In the genomic region with DNA sequence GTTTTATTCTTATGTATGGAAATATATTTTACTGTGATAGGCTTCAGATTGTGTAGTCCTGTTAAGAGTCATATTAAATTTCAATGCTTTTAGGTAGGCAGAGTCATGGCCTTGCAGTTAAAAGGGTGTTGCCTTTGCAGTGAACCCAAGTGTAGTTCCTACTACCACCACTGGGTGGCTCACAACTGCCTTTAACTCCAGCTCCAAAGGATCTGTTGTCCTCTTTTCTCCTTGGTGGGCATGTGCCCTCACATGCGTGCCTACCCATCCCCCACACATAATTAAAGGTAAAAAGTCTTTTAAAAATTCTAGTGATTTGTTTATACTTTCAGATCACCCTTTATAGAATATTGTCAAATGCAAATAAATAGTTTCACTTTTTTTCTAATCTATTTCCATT, we compare ENCODE assay signal across 9 mouse cellular contexts. TPM values are rescaled to one million over a fixed set of nuclear protein-coding genes. Genes with fewer than 3 reads are reported as not detected.
DNase-seq lines count a peak whose midpoint lies in the region; ATAC-seq and TF ChIP-seq lines count a peak whose summit lies in the region.
"Had no signal": no experiment of that assay in that cellular context is flagged by ENCODE, and none has a peak within 500 bp of the region (broad histone marks: within the 10 kb centered on the region; RNA-seq: fewer than 3 reads in every experiment).

No protein-coding gene starts in this region.

- ATAC-seq in kidney, postnatal 0 days (replicated peaks; ENCODE audit: low FRiP score, low read depth), result peak; percentile 69; the same call in 1 of the 2 replicates
- no peak for ATAC-seq in liver, embryonic 13.5 days (ENCODE audit: low read depth)
- ATAC-seq in neural tube, embryonic 14.5 days (ENCODE audit: low read depth), result peak; percentile 77

- no peak overlapping the region for H3K4me3 ChIP-seq in kidney, postnatal 0 days (replicated peaks; ENCODE audit: low read depth, low read length)
- no peak overlapping the region for H3K4me3 ChIP-seq in liver, embryonic 13.5 days (replicated peaks)
- no peak overlapping the region for H3K4me3 ChIP-seq in neural tube, embryonic 14.5 days (ENCODE audit: low read depth, low read length)
- H3K4me3 ChIP-seq: embryonic facial prominence, embryonic 15.5 days had no signal

- H3K27me3 ChIP-seq in kidney, postnatal 0 days (ENCODE audit: insufficient read depth, low read length), result no peaks in the 10 kb centered on the region
- no peaks in the 10 kb centered on the region for H3K27me3 ChIP-seq in liver, embryonic 13.5 days
- H3K27me3 ChIP-seq in neural tube, embryonic 14.5 days (ENCODE audit: control insufficient read depth, insufficient read depth, low read length), result no peaks in the 10 kb centered on the region
- H3K27me3 ChIP-seq: embryonic facial prominence, embryonic 15.5 days had no signal

- no peaks in the 10 kb centered on the region for H3K9me3 ChIP-seq in kidney, postnatal 0 days (replicated peaks; ENCODE audit: low read length)
- no peaks in the 10 kb centered on the region for H3K9me3 ChIP-seq in liver, embryonic 13.5 days (replicated peaks)
- H3K9me3 ChIP-seq in neural tube, embryonic 14.5 days (ENCODE audit: control insufficient read depth, low read length), result no peaks in the 10 kb centered on the region
- H3K9me3 ChIP-seq: embryonic facial prominence, embryonic 15.5 days had no signal

- H3K4me1 ChIP-seq in kidney, postnatal 0 days (replicated peaks; ENCODE audit: insufficient read depth, low read length), result no peaks in the 10 kb centered on the region
- no peaks in the 10 kb centered on the region for H3K4me1 ChIP-seq in liver, embryonic 13.5 days (replicated peaks)
- no peaks in the 10 kb centered on the region for H3K4me1 ChIP-seq in neural tube, embryonic 14.5 days (ENCODE audit: control insufficient read depth, insufficient read depth, low read length)
- H3K4me1 ChIP-seq: embryonic facial prominence, embryonic 15.5 days had no signal

- 0% methylated on average over 1 of the region's 1 CpGs for WGBS in kidney, postnatal 0 days
- 6% methylated on average over 1 of the region's 1 CpGs for WGBS in liver, embryonic 13.5 days (ENCODE audit: insufficient replicate concordance)
- 0% methylated on average over 1 of the region's 1 CpGs for WGBS in neural tube, embryonic 14.5 days

- TF ChIP-seq CTCF in kidney, postnatal 0 days (IDR thresholded peaks at IDR 0.05; ENCODE audit: low read depth), result peak; percentile 84

- H3K9ac ChIP-seq in kidney, postnatal 0 days (ENCODE audit: low read depth, low read length), result no peak overlapping the region
- no peak overlapping the region for H3K9ac ChIP-seq in liver, embryonic 13.5 days
- H3K9ac ChIP-seq in neural tube, embryonic 14.5 days (replicated peaks; ENCODE audit: low read depth, low read length), result no peak overlapping the region
- H3K9ac ChIP-seq: embryonic facial prominence, embryonic 15.5 days had no signal

- DNase-seq in A20 (ENCODE audit: low read depth, low spot score), result peak; percentile 73
- peak; percentile 75 for DNase-seq in adrenal gland, adult 2 months
- DNase-seq in embryo, embryonic 10.5 days (ENCODE audit: low spot score), result peak; percentile 87
- DNase-seq in gastrocnemius, postnatal 4 days (ENCODE audit: low spot score in 2 of 2), result peak; percentile 33 to 65
- peak; percentile 80 for DNase-seq in kidney, postnatal 0 days (ENCODE audit: low spot score)
- DNase-seq in liver, embryonic 13.5 days, result peak; percentile 54
- peak; percentile 85 for DNase-seq in testis, postnatal 10 days (ENCODE audit: low spot score)

- H3K27ac ChIP-seq in kidney, postnatal 0 days, result no peak overlapping the region
- H3K27ac ChIP-seq in liver, embryonic 13.5 days, result no peak overlapping the region
- no peak overlapping the region for H3K27ac ChIP-seq in neural tube, embryonic 14.5 days (ENCODE audit: low read depth, low read length)
- H3K27ac ChIP-seq: embryonic facial prominence, embryonic 15.5 days had no signal

- H3K4me2 ChIP-seq in kidney, postnatal 0 days (ENCODE audit: low read length), result no peak overlapping the region
- no peak overlapping the region for H3K4me2 ChIP-seq in liver, embryonic 13.5 days
- no peak overlapping the region for H3K4me2 ChIP-seq in neural tube, embryonic 14.5 days (ENCODE audit: low read depth, low read length)
- H3K4me2 ChIP-seq: embryonic facial prominence, embryonic 15.5 days had no signal

- 0 out of 2 replicates have a peak, but pooled peaks cover 8% of the 10 kb centered on the region for H3K36me3 ChIP-seq in kidney, postnatal 0 days (ENCODE audit: insufficient read depth, low read length)
- H3K36me3 ChIP-seq in liver, embryonic 13.5 days, result no peaks in the 10 kb centered on the region
- peaks cover 6% of the 10 kb centered on the region; the same call in 1 of the 2 replicates for H3K36me3 ChIP-seq in neural tube, embryonic 14.5 days (ENCODE audit: control insufficient read depth, insufficient read depth, low read length)

RNA-seq across cellular contexts. Expression of gene Btla, which starts 31.5 kb away (rescaled TPM):
- under 1 TPM; 0.40 to 0.48 TPM for total RNA-seq in adrenal gland, adult 2 months (2021)
- 0.03 TPM in 1 of 2 replicates, not detected in the other for polyA plus RNA-seq in adrenal gland, adult 2 months (2012; rRNA removed)
- total RNA-seq in gastrocnemius, postnatal 4 days (2021), result under 1 TPM; 0.16 to 0.44 TPM
- polyA plus RNA-seq in kidney, postnatal 0 days (2015; fragmentation: Nextera tagmentation; extraction: Ambion mirVana), result 0.14 TPM in 1 of 2 replicates, not detected in the other
- polyA plus RNA-seq in liver, embryonic 13.5 days (2015; fragmentation: Nextera tagmentation; extraction: Ambion mirVana), result 0.27 and 0.68 TPM in 2 replicates
- polyA plus RNA-seq in neural tube, embryonic 14.5 days (2014; fragmentation: Nextera tagmentation; extraction: Ambion mirVana), result 0.19 and 0.21 TPM in 2 replicates

RNA-seq across cellular contexts. Expression of gene Atg3, which starts 34.0 kb away (rescaled TPM):
- total RNA-seq in adrenal gland, adult 2 months (2021), result 10 to 100 TPM; 52.5 to 62.2 TPM
- 44.0 and 55.5 TPM in 2 replicates for polyA plus RNA-seq in adrenal gland, adult 2 months (2012; rRNA removed)
- 10 to 100 TPM; 26.8 to 33.2 TPM for total RNA-seq in gastrocnemius, postnatal 4 days (2021)
- 40.2 and 40.4 TPM in 2 replicates for polyA plus RNA-seq in kidney, postnatal 0 days (2015; fragmentation: Nextera tagmentation; extraction: Ambion mirVana)
- polyA plus RNA-seq in liver, embryonic 13.5 days (2015; fragmentation: Nextera tagmentation; extraction: Ambion mirVana), result 21.7 and 22.2 TPM in 2 replicates
- polyA plus RNA-seq in neural tube, embryonic 14.5 days (2014; fragmentation: Nextera tagmentation; extraction: Ambion mirVana), result 51.5 and 55.7 TPM in 2 replicates

RNA-seq across cellular contexts. Expression of gene Slc35a5, which starts 34.1 kb away (rescaled TPM):
- total RNA-seq in adrenal gland, adult 2 months (2021), result 10 to 100 TPM; 29.4 to 35.2 TPM
- polyA plus RNA-seq in adrenal gland, adult 2 months (2012; rRNA removed), result 4.7 and 5.7 TPM in 2 replicates
- total RNA-seq in gastrocnemius, postnatal 4 days (2021), result 10 to 100 TPM; 11.0 to 13.2 TPM
- 22.9 and 24.2 TPM in 2 replicates for polyA plus RNA-seq in kidney, postnatal 0 days (2015; fragmentation: Nextera tagmentation; extraction: Ambion mirVana)
- polyA plus RNA-seq in liver, embryonic 13.5 days (2015; fragmentation: Nextera tagmentation; extraction: Ambion mirVana), result 6.0 and 6.8 TPM in 2 replicates
- polyA plus RNA-seq in neural tube, embryonic 14.5 days (2014; fragmentation: Nextera tagmentation; extraction: Ambion mirVana), result 36.8 and 43.9 TPM in 2 replicates
